Mouse (Mus musculus) spleen, postnatal 36 days (tissue): ENCODE measurements around the gene Nat8.
"Not testable (repeated sequence)": the region's sequence is repeated elsewhere in the genome, so short reads cannot be mapped to it uniquely, and the experiment has no call there.

Experiments used
- DNase-seq, 2 experiments: peaks; one replicate each; pipeline ENCODE4 v3.0.0; 2022; ENCODE audit warnings: low spot score in 2 of 2, mixed read lengths in 1 of 2

Nat8 gene

GRCm38 (mm10) chr6:85831796-85832321 lies at the start of gene Nat8:
Gene Nat8, minus strand, starts transcription at chr6:85832082.
- no peak for DNase-seq

GRCm38 (mm10) chr6:85869006-85869405 lies 37.1 kb upstream of the Nat8 start, which contains the start of gene Nat8f2:
Gene Nat8f2, minus strand, starts transcription at chr6:85869158.
- not testable (repeated sequence) for DNase-seq

GRCm38 (mm10) chr6:85867726-85868690 lies 36.1 kb upstream of the Nat8 start:
- DNase-seq = no peak

- not testable (repeated sequence) for DNase-seq
Measured at GRCm38 (mm10) chr6:85866995-85867394, 35.1 kb upstream of the Nat8 start.

- not testable (repeated sequence) for DNase-seq
Measured at GRCm38 (mm10) chr6:85866166-85866565, 34.3 kb upstream of the Nat8 start.

GRCm38 (mm10) chr6:85864900-85865639 lies 33.2 kb upstream of the Nat8 start:
- not testable (repeated sequence) for DNase-seq

GRCm38 (mm10) chr6:85863840-85864239 lies 32.0 kb upstream of the Nat8 start:
- no peak for DNase-seq

GRCm38 (mm10) chr6:85863136-85863535 lies 31.3 kb upstream of the Nat8 start:
- DNase-seq = no peak

GRCm38 (mm10) chr6:85862565-85862964 lies 30.7 kb upstream of the Nat8 start:
- DNase-seq = no peak

GRCm38 (mm10) chr6:85861247-85861646 lies 29.4 kb upstream of the Nat8 start:
- DNase-seq = no peak

- no peak for DNase-seq
Measured at GRCm38 (mm10) chr6:85856194-85856678, 24.4 kb upstream of the Nat8 start.

GRCm38 (mm10) chr6:85853481-85853880 lies 21.6 kb upstream of the Nat8 start:
- no peak for DNase-seq

- no peak for DNase-seq
Measured at GRCm38 (mm10) chr6:85851062-85851773, 19.3 kb upstream of the Nat8 start.

GRCm38 (mm10) chr6:85849240-85849639 lies 17.4 kb upstream of the Nat8 start:
- no peak for DNase-seq

- DNase-seq = no peak
Measured at GRCm38 (mm10) chr6:85848140-85848539, 16.3 kb upstream of the Nat8 start.

GRCm38 (mm10) chr6:85846921-85847320 lies 15.0 kb upstream of the Nat8 start:
- no peak for DNase-seq

- not testable (repeated sequence) for DNase-seq
Measured at GRCm38 (mm10) chr6:85843677-85844458, 12.0 kb upstream of the Nat8 start.

- DNase-seq = no peak
Measured at GRCm38 (mm10) chr6:85839982-85840381, 8.1 kb upstream of the Nat8 start.

GRCm38 (mm10) chr6:85838674-85839073 lies 6.8 kb upstream of the Nat8 start:
- DNase-seq = no peak

- not testable (repeated sequence) for DNase-seq
Measured at GRCm38 (mm10) chr6:85837307-85837706, 5.4 kb upstream of the Nat8 start.

GRCm38 (mm10) chr6:85836827-85837226 lies 4.9 kb upstream of the Nat8 start:
- DNase-seq = not testable (repeated sequence)
